Mouse (Mus musculus) stomach, postnatal 0 days (tissue): ENCODE measurements around the gene Pdlim7.

Experiments
- CTCF ChIP-seq: IDR thresholded peaks from 2 replicates; pipeline ENCODE4 v1.5.1; 2016; ENCODE audit warnings: antibody characterized with exemption, low read depth, mild to moderate bottlenecking, moderate library complexity
- EP300 ChIP-seq: optimal IDR thresholded peaks from 2 replicates; pipeline ENCODE3; 2016; ENCODE audit warnings: antibody characterized with exemption

- no peak for TF ChIP-seq CTCF
- no peak for TF ChIP-seq EP300
Measured at GRCm38 (mm10) chr13:55483071-55483470, 30.4 kb downstream of the Pdlim7 start.
